Mouse (Mus musculus) midbrain, embryonic 12.5 days (tissue): ENCODE measurements around the gene Tectb. TPM values are rescaled to one million over a fixed set of nuclear protein-coding genes. Genes with fewer than 3 reads are reported as not detected.
"Not testable (repeated sequence)": the region's sequence is repeated elsewhere in the genome, so short reads cannot be mapped to it uniquely, and the experiment has no call there.

Experiments
- ATAC-seq: fragments of 200-750 bp; cut with Nextera tagmentation; 2 replicates; pipeline ENCODE4 v1.8.0; 2017; ENCODE audit warnings: low read depth, moderate TSS enrichment, moderate library complexity; ENCODE audit not compliant: low FRiP score
- H3K27ac ChIP-seq: fragments of 300-500 bp; sonication (generic); replicated peaks from 2 replicates; pipeline ENCODE4 v1.5.1; 2016; ENCODE audit warnings: mild to moderate bottlenecking
- H3K27me3 ChIP-seq: fragments of 300-500 bp; sonication (generic); 2 replicates; pipeline ENCODE4 v1.6.1; 2016; ENCODE audit warnings: mild to moderate bottlenecking
- H3K36me3 ChIP-seq: fragments of 300-500 bp; sonication (generic); 2 replicates; pipeline ENCODE4 v1.6.1; 2016
- H3K4me1 ChIP-seq: fragments of 300-500 bp; sonication (generic); 2 replicates; pipeline ENCODE4 v1.6.1; 2016
- H3K4me2 ChIP-seq: fragments of 300-500 bp; sonication (generic); replicated peaks from 2 replicates; pipeline ENCODE4 v1.6.1; 2016; ENCODE audit warnings: mild to moderate bottlenecking, moderate library complexity
- H3K4me3 ChIP-seq: fragments of 300-500 bp; sonication (generic); 2 replicates; pipeline ENCODE4 v1.5.1; 2016; ENCODE audit warnings: mild to moderate bottlenecking
- H3K9ac ChIP-seq: fragments of 300-500 bp; sonication (generic); replicated peaks from 2 replicates; pipeline ENCODE4 v1.6.1; 2016; ENCODE audit warnings: mild to moderate bottlenecking, moderate library complexity
- H3K9me3 ChIP-seq: fragments of 300-500 bp; sonication (generic); 2 replicates; pipeline ENCODE4 v1.6.1; 2016; ENCODE audit warnings: mild to moderate bottlenecking
- WGBS: fragments of 180-500 bp; shearing (Covaris S2); methylation state at CpG from one replicate; pipeline ENCODE4 v1.1.7; 2016; 5-methylcytosine and 5-hydroxymethylcytosine counted together
- polyA plus RNA-seq: library from polyadenylated mRNA; unstranded; fragments of >200 nt; fragmentation: Nextera tagmentation; extraction: Ambion mirVana; gene quantifications from 2 replicates; pipeline ENCODE4 v1.2.1, GENCODE M21; 2016

Gene Tectb
- polyA plus RNA-seq, 1 experiment from 2014 or later = 0.31 TPM

GRCm38 (mm10) chr19:55167741-55168140 lies 12.8 kb upstream of the Tectb start:
- ATAC-seq = no peak
- no peak overlapping the region for H3K27ac ChIP-seq
- peaks cover 13% of the 10 kb centered on the region; the same call in 1 of the 2 replicates for H3K9me3 ChIP-seq
- H3K36me3 ChIP-seq = no peaks in the 10 kb centered on the region
- H3K4me3 ChIP-seq = no peak overlapping the region
- no peak overlapping the region for H3K9ac ChIP-seq
- no peaks in the 10 kb centered on the region for H3K27me3 ChIP-seq
- 78% methylated on average over 2 of the region's 2 CpGs for WGBS
- no peak overlapping the region for H3K4me2 ChIP-seq
- no peaks in the 10 kb centered on the region for H3K4me1 ChIP-seq

GRCm38 (mm10) chr19:55168360-55168759 lies 12.2 kb upstream of the Tectb start:
- Histone ChIP-seq H3K9me3 (peaks cover 13% of the 10 kb centered on the region; the same call in 1 of the 2 replicates), H3K27ac (no peak overlapping the region), H3K36me3 (no peaks in the 10 kb centered on the region), H3K27me3 (no peaks in the 10 kb centered on the region), H3K4me3 (no peak overlapping the region), H3K9ac (no peak overlapping the region), H3K4me2 (no peak overlapping the region), H3K4me1 (no peaks in the 10 kb centered on the region)
- 82% methylated on average over 6 of the region's 6 CpGs for WGBS
- ATAC-seq = no peak

DNA sequence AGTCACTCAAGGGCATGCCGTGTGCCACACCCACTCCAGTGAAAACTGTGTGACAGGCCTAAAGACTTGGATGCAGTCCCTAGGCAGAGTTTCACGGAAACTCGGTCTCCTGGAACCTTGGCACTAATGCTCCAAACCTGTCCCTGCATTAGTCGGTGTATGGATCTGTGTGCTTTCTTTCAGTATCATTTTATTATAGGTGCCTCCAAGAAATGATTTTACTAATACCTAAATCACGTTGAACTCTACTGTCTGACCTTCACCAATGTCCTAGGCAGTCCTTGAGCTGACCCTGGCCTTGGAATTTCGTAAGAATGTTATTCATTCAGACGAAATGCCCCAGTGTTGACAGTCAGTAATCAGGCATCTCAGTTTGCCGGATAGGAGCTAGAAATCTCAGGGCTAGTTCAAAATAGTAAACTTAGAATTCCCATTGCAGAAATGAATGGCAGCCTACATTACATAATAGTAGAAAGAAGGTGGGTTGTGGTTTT lies 11.2 kb upstream of the Tectb start:
- H3K9me3 ChIP-seq = peaks cover 13% of the 10 kb centered on the region; the same call in 1 of the 2 replicates
- not testable (repeated sequence) for H3K4me2 ChIP-seq, ATAC-seq, H3K9ac ChIP-seq, H3K27ac ChIP-seq, H3K4me1 ChIP-seq, H3K4me3 ChIP-seq, H3K36me3 ChIP-seq, H3K27me3 ChIP-seq
- WGBS = 90% methylated on average over 8 of the region's 8 CpGs

- Histone ChIP-seq H3K4me2 (no peak overlapping the region), H3K4me3 (no peak overlapping the region), H3K9ac (no peak overlapping the region), H3K36me3 (no peaks in the 10 kb centered on the region), H3K4me1 (no peaks in the 10 kb centered on the region), H3K27me3 (no peaks in the 10 kb centered on the region), H3K9me3 (peaks cover 13% of the 10 kb centered on the region; the same call in 1 of the 2 replicates), H3K27ac (no peak overlapping the region)
- ATAC-seq = no peak
Measured at GRCm38 (mm10) chr19:55170399-55170798, 10.1 kb upstream of the Tectb start.

GRCm38 (mm10) chr19:55171585-55171984 lies 8.9 kb upstream of the Tectb start:
- WGBS = 83% methylated on average over 1 of the region's 1 CpGs
- no peak overlapping the region for H3K9ac ChIP-seq
- no peak overlapping the region for H3K4me3 ChIP-seq
- peaks cover 13% of the 10 kb centered on the region; the same call in 1 of the 2 replicates for H3K9me3 ChIP-seq
- H3K4me2 ChIP-seq = no peak overlapping the region
- no peaks in the 10 kb centered on the region for H3K4me1 ChIP-seq
- H3K27me3 ChIP-seq = no peaks in the 10 kb centered on the region
- H3K27ac ChIP-seq = no peak overlapping the region
- no peaks in the 10 kb centered on the region for H3K36me3 ChIP-seq
- no peak for ATAC-seq

DNA sequence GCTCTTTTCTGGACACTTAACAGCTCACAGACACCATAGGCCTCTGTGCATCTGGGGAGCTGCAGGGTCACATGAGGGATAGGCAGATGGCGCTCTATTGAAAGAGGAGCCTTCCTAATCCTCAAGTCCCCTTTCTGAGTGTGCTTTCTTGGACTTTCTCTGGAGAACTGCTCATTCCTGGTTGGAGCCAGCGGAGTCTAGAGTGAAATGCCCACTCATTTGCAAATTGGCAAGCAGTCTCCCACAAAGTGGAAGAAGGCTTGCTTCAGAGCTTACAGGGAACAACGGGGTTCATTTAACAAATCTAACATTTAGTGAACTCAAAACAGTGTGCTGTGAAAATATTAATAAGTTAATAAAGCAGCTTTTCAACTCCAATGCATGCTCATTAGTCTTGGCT lies 3.4 kb upstream of the Tectb start:
- Histone ChIP-seq H3K9ac (no peak overlapping the region), H3K4me1 (no peaks in the 10 kb centered on the region), H3K4me2 (no peak overlapping the region), H3K9me3 (no peaks in the 10 kb centered on the region), H3K36me3 (no peaks in the 10 kb centered on the region), H3K27ac (no peak overlapping the region), H3K4me3 (no peak overlapping the region), H3K27me3 (no peaks in the 10 kb centered on the region)
- ATAC-seq = no peak
- 74% methylated on average over 3 of the region's 3 CpGs for WGBS

GRCm38 (mm10) chr19:55184442-55184841 lies 3.9 kb downstream of the Tectb start:
- ATAC-seq = no peak
- no peak overlapping the region for H3K4me2 ChIP-seq
- H3K9me3 ChIP-seq = no peaks in the 10 kb centered on the region
- no peak overlapping the region for H3K4me3 ChIP-seq
- H3K4me1 ChIP-seq = peaks cover 17% of the 10 kb centered on the region
- no peak overlapping the region for H3K9ac ChIP-seq
- no peaks in the 10 kb centered on the region for H3K36me3 ChIP-seq
- 68% methylated on average over 7 of the region's 7 CpGs for WGBS
- H3K27ac ChIP-seq = peak overlapping the region; percentile 44
- no peaks in the 10 kb centered on the region for H3K27me3 ChIP-seq

DNA sequence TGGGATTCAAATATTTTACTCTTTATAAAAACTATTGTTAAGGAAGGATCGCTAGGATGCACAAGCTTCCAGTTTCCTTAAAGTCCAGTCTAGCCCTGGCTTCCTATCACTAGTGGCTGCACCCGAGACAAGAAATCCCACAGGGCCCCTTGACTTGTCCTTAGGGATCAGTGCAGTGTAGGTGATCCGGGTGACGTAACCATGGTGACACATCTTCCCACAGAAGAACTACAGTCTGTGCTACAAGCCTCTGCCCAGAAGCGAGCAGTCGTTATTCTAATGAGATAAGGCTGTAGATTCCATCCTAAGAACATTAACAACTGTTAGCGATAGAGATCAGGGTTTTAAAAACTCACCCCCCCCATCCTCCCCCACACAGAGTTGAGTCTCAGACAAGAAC lies 4.5 kb downstream of the Tectb start:
- Histone ChIP-seq H3K4me2 (no peak overlapping the region), H3K9me3 (no peaks in the 10 kb centered on the region), H3K36me3 (no peaks in the 10 kb centered on the region), H3K27me3 (no peaks in the 10 kb centered on the region), H3K27ac (peak overlapping the region; percentile 44), H3K9ac (no peak overlapping the region), H3K4me3 (no peak overlapping the region), H3K4me1 (peaks cover 17% of the 10 kb centered on the region)
- 39% methylated on average over 7 of the region's 7 CpGs for WGBS
- ATAC-seq = peak; percentile 54; the same call in 1 of the 2 replicates

DNA sequence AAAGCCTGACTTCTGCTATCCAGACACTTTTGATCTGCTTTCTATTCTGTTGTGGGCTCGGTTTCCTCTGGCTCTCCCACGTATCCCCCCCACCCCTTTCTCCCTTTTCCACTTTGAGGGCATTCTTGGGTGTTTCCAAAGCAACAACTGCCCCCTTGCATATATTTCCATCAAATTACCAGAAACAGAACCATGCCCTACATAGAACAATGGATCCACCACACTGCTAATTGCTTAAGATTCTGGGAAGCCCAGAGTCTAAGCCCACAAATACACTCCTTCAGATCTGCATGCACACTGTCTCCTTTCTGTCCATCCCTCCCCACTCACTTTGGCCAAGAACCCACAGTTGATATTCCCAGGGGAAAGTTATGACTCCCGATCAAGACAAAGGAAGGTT lies 5.1 kb downstream of the Tectb start:
- ATAC-seq = peak; percentile 73
- Histone ChIP-seq H3K4me2 (no peak overlapping the region), H3K27ac (peak overlapping the region; percentile 44), H3K9ac (no peak overlapping the region), H3K36me3 (no peaks in the 10 kb centered on the region), H3K4me3 (no peak overlapping the region), H3K4me1 (peaks cover 17% of the 10 kb centered on the region), H3K9me3 (no peaks in the 10 kb centered on the region), H3K27me3 (no peaks in the 10 kb centered on the region)
- 35% methylated on average over 3 of the region's 3 CpGs for WGBS

GRCm38 (mm10) chr19:55190065-55190464 lies 9.5 kb downstream of the Tectb start:
- H3K36me3 ChIP-seq = no peaks in the 10 kb centered on the region
- no peak for ATAC-seq
- 86% methylated on average over 5 of the region's 5 CpGs for WGBS
- no peaks in the 10 kb centered on the region for H3K9me3 ChIP-seq
- no peak overlapping the region for H3K4me3 ChIP-seq
- H3K27ac ChIP-seq = no peak overlapping the region
- H3K4me1 ChIP-seq = peaks cover 12% of the 10 kb centered on the region
- no peaks in the 10 kb centered on the region for H3K27me3 ChIP-seq
- H3K4me2 ChIP-seq = no peak overlapping the region
- no peak overlapping the region for H3K9ac ChIP-seq

GRCm38 (mm10) chr19:55191596-55191995 lies 11.1 kb downstream of the Tectb start:
- Histone ChIP-seq H3K27ac (no peak overlapping the region), H3K9me3 (no peaks in the 10 kb centered on the region)
- 66% methylated on average over 2 of the region's 2 CpGs for WGBS

GRCm38 (mm10) chr19:55192254-55192945 lies 11.9 kb downstream of the Tectb start:
- WGBS = 89% methylated on average over 21 of the region's 21 CpGs
- H3K4me3 ChIP-seq = no peak overlapping the region
- no peak overlapping the region for H3K4me2 ChIP-seq
- no peaks in the 10 kb centered on the region for H3K27me3 ChIP-seq
- H3K9ac ChIP-seq = no peak overlapping the region
- H3K9me3 ChIP-seq = no peaks in the 10 kb centered on the region
- H3K4me1 ChIP-seq = peaks cover 3% of the 10 kb centered on the region; the same call in 1 of the 2 replicates
- no peak overlapping the region for H3K27ac ChIP-seq
- no peak for ATAC-seq
- no peaks in the 10 kb centered on the region for H3K36me3 ChIP-seq

More at GRCm38 (mm10) chr19:55191596-55191995, 11.1 kb downstream of the Tectb start:
- Histone ChIP-seq H3K27me3 (no peaks in the 10 kb centered on the region), H3K9ac (no peak overlapping the region), H3K4me3 (no peak overlapping the region), H3K4me2 (no peak overlapping the region), H3K4me1 (peaks cover 3% of the 10 kb centered on the region; the same call in 1 of the 2 replicates), H3K36me3 (no peaks in the 10 kb centered on the region)
- no peak for ATAC-seq
